ENCODE assay signal across 14 mouse cellular contexts in the genomic region with DNA sequence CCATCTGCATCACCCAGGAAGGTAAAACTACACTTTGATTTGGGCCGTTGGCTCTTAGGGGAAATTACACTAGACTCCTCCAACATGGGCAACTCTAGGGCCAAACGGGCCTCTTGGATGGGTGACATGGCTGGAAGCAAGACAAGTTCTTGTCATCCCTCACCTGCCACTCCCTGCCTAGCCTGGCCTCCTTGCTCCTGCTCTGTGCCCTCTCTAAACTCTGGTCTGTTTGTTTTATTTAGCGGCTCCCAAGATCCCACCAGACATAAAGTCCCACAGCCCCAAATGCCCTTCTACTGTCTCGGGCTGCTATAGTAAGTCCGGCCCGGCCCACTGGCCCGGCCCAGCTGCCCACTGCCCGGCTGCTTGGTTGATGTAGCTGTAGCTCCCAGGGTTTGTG.
"Had no signal": no experiment of that assay in that cellular context is flagged by ENCODE, and none has a peak within 500 bp of the region (broad histone marks: within the 10 kb centered on the region; RNA-seq: fewer than 3 reads in every experiment).

No protein-coding gene starts in this region.

- H3K27ac ChIP-seq: kidney, embryonic 15.5 days; limb, embryonic 12.5 days; neural tube, embryonic 13.5 days; stomach, embryonic 15.5 days had no signal

- H3K9ac ChIP-seq: kidney, embryonic 15.5 days; limb, embryonic 12.5 days; neural tube, embryonic 13.5 days; stomach, embryonic 15.5 days had no signal

- DNase-seq: kidney, adult 2 months; kidney, postnatal 14 days; layer of hippocampus, postnatal 36 days; lung, adult 2 months; lung, postnatal 4 days; right cerebral cortex, postnatal 14 days; thymus, postnatal 14 days had no signal

- H3K27me3 ChIP-seq: kidney, embryonic 15.5 days; limb, embryonic 12.5 days; neural tube, embryonic 13.5 days; stomach, embryonic 15.5 days had no signal

- H3K9me3 ChIP-seq: kidney, embryonic 15.5 days; limb, embryonic 12.5 days; neural tube, embryonic 13.5 days; stomach, embryonic 15.5 days had no signal

- ATAC-seq: lung, postnatal 0 days; midbrain, embryonic 16.5 days had no signal

- H3K4me2 ChIP-seq: kidney, embryonic 15.5 days; limb, embryonic 12.5 days; midbrain, embryonic 11.5 days; neural tube, embryonic 13.5 days; stomach, embryonic 15.5 days had no signal

- H3K4me3 ChIP-seq: kidney, embryonic 15.5 days; limb, embryonic 12.5 days; neural tube, embryonic 13.5 days; stomach, embryonic 15.5 days had no signal
